Mouse (Mus musculus) neural tube, embryonic 14.5 days (tissue): ENCODE measurements around the gene Tmem132c. TPM values are rescaled to one million over a fixed set of nuclear protein-coding genes. Genes with fewer than 3 reads are reported as not detected.
"Not testable (repeated sequence)": the region's sequence is repeated elsewhere in the genome, so short reads cannot be mapped to it uniquely, and the experiment has no call there.

Experiments used
- ATAC-seq: fragments of 200-750 bp; cut with Nextera tagmentation; 2 replicates; pipeline ENCODE4 v1.8.0; 2017; ENCODE audit warnings: low read depth, mild to moderate bottlenecking, moderate TSS enrichment, moderate library complexity
- H3K27ac ChIP-seq: fragments of 300-500 bp; sonication (generic); 2 replicates; pipeline ENCODE4 v1.5.1; 2014; ENCODE audit warnings: low read depth, mild to moderate bottlenecking, control low read depth, low read length, moderate library complexity, mixed read lengths
- H3K27me3 ChIP-seq: fragments of 300-500 bp; sonication (generic); 2 replicates; pipeline ENCODE4 v1.6.1; 2014; ENCODE audit warnings: low read length; ENCODE audit not compliant: control insufficient read depth, insufficient read depth
- H3K36me3 ChIP-seq: fragments of 300-500 bp; sonication (generic); 2 replicates; pipeline ENCODE4 v1.6.1; 2014; ENCODE audit warnings: low read length, mixed read lengths; ENCODE audit not compliant: control insufficient read depth, insufficient read depth
- H3K4me1 ChIP-seq: fragments of 300-500 bp; sonication (generic); 2 replicates; pipeline ENCODE4 v1.6.1; 2014; ENCODE audit warnings: low read length; ENCODE audit not compliant: control insufficient read depth, insufficient read depth
- H3K4me2 ChIP-seq: fragments of 300-500 bp; sonication (generic); 2 replicates; pipeline ENCODE4 v1.6.1; 2014; ENCODE audit warnings: mild to moderate bottlenecking, low read depth, low read length, control low read depth
- H3K4me3 ChIP-seq: fragments of 300-500 bp; sonication (generic); 2 replicates; pipeline ENCODE4 v1.5.1; 2014; ENCODE audit warnings: low read depth, low read length, control low read depth, mixed read lengths
- H3K9ac ChIP-seq: fragments of 300-500 bp; sonication (generic); replicated peaks from 2 replicates; pipeline ENCODE4 v1.6.1; 2014; ENCODE audit warnings: low read depth, mild to moderate bottlenecking, control low read depth, low read length, mixed read lengths
- H3K9me3 ChIP-seq: fragments of 300-500 bp; sonication (generic); 2 replicates; pipeline ENCODE4 v1.6.1; 2016; ENCODE audit warnings: low read length; ENCODE audit not compliant: control insufficient read depth
- WGBS: fragments of 180-500 bp; shearing (Covaris S2); extraction: QIAGEN DNeasy Blood & Tissue Kit; methylation state at CpG from one replicate; pipeline ENCODE4 v1.1.7; 2014; 5-methylcytosine and 5-hydroxymethylcytosine counted together
- polyA plus RNA-seq: library from polyadenylated mRNA; unstranded; fragments of >200 nt; fragmentation: Nextera tagmentation; extraction: Ambion mirVana; gene quantifications from 2 replicates; pipeline ENCODE4 v1.2.1, GENCODE M21; 2014

Tmem132c gene
- polyA plus RNA-seq, 1 experiment from 2014 or later = 9.4 TPM

GRCm38 (mm10) chr5:127347053-127347748 is 105.6 kb downstream of the Tmem132c start:
- H3K9ac ChIP-seq = no peak overlapping the region
- no peak overlapping the region for H3K4me3 ChIP-seq
- H3K27ac ChIP-seq = no peak overlapping the region
- H3K4me2 ChIP-seq = no peak overlapping the region
- no peaks in the 10 kb centered on the region for H3K36me3 ChIP-seq
- no peaks in the 10 kb centered on the region for H3K9me3 ChIP-seq
- H3K4me1 ChIP-seq = peaks cover 9% of the 10 kb centered on the region; the same call in 1 of the 2 replicates
- peak; percentile 58; the same call in 1 of the 2 replicates for ATAC-seq
- WGBS = 28% methylated on average over 12 of the region's 12 CpGs
- H3K27me3 ChIP-seq = no peaks in the 10 kb centered on the region

DNA sequence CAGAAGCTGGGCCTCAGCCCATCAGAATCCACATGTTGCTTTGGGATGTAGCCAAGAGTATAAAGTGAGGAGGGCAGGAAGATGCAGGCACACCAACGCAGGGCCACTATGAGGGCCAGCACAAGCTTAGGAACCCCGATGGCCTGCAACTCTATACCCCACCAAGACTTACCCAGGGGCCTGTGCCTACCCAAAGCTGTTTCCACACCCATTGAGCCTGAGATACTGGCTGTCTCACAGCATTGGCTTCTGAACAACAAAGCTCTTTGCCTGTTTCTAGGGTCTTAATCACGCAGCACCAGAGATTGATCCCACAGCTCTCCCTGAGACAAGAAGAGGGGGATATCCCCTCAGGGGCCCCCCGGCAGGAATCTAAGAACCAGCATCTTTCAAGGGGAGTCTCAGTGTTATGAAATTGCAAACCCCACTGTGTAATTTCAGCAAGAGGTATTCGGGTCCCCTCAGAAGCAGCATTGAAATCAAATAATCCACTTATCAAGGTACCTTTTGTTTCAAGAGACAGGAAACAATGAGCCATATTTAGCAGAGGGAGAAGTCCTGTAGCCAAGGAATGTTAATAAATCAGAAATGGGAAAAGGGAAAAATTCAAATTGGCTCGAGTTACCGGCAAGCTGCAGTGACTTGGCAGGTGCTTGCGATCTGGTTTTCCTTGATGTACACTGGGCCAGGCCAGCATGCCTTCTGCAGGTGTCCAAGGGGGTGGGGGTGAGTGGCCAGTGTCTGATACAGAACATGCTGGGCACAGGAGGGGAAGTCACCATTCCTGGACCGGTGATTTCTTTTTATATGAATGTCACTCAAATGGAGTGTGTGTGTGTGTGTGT is 107.8 kb downstream of the Tmem132c start:
- no peaks in the 10 kb centered on the region for H3K27me3 ChIP-seq
- no peak for ATAC-seq
- no peak overlapping the region for H3K4me3 ChIP-seq
- H3K9ac ChIP-seq = no peak overlapping the region
- H3K4me2 ChIP-seq = no peak overlapping the region
- no peaks in the 10 kb centered on the region for H3K36me3 ChIP-seq
- WGBS = 61% methylated on average over 9 of the region's 9 CpGs
- H3K27ac ChIP-seq = no peak overlapping the region
- H3K9me3 ChIP-seq = no peaks in the 10 kb centered on the region
- H3K4me1 ChIP-seq = peaks cover 9% of the 10 kb centered on the region; the same call in 1 of the 2 replicates

DNA sequence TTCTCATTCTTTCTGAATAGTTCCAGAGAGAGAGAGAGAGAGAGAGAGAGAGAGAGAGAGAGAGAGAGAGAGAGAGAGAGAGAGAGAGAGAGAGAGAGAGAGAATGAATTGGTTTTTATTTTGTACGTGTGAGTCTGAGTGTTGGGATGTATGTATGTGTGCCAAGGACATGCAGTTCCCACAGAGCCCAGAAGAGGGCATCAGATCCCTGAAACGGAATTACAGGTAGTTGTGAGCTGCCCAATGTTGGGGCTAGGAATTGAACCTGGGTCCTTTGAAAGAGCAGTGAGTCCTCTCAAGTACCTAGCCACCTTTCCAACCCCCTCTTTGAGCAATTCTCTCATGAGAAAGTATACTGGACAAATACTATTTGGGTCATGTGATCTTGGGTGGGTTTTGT is 111.4 kb downstream of the Tmem132c start:
- 86% methylated on average over 2 of the region's 2 CpGs for WGBS
- Histone ChIP-seq H3K27ac (no peak overlapping the region), H3K9me3 (no peaks in the 10 kb centered on the region), H3K9ac (no peak overlapping the region), H3K4me1 (0 out of 2 replicates have a peak, but pooled peaks cover 5% of the 10 kb centered on the region), H3K27me3 (no peaks in the 10 kb centered on the region), H3K36me3 (no peaks in the 10 kb centered on the region), H3K4me2 (no peak overlapping the region), H3K4me3 (no peak overlapping the region)
- ATAC-seq = no peak

DNA sequence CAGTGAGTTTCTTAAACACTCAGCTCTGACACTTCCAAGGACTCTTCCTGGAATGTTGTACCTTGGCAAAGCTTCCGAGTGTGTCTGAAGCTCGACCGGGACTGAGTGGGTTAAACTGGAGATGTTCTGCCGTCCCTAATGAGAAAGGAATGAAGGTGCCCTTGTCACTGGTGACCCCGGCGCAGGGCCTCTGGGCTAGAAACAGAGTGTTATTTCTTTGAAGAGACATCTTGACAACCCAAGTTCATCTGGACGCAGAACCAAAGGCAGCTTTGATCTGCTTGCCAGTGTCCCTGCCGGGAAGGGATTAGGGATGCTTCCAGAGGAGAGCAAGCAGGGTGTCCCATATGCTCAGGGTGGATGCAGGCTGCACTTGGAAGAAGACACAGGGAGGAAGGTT is 114.2 kb downstream of the Tmem132c start:
- no peaks in the 10 kb centered on the region for H3K4me1 ChIP-seq
- no peaks in the 10 kb centered on the region for H3K36me3 ChIP-seq
- no peak overlapping the region for H3K9ac ChIP-seq
- H3K27ac ChIP-seq = no peak overlapping the region
- no peak for ATAC-seq
- H3K4me3 ChIP-seq = no peak overlapping the region
- H3K9me3 ChIP-seq = no peaks in the 10 kb centered on the region
- 45% methylated on average over 8 of the region's 8 CpGs for WGBS
- no peak overlapping the region for H3K4me2 ChIP-seq
- H3K27me3 ChIP-seq = no peaks in the 10 kb centered on the region

DNA sequence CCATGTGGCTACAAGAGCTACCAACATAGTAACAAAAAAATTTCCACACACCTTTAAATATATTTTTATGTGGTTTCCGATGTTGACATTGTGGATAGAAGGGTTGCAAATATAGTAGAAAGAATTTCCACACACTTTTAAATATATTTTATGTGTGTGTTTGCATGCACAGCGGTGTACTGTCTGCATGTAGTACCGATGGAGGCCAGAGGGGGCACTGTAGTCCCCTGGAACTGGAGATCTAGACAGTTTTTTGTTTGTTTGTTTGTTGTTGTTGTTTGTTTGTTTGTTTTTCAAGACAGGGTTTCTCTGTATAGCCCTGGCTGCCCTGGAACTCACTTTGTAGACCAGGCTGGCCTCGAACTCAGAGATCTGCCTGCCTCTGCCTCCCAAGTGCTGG is 116.3 kb downstream of the Tmem132c start:
- H3K36me3 ChIP-seq, ATAC-seq, H3K27me3 ChIP-seq, H3K4me3 ChIP-seq, H3K27ac ChIP-seq, H3K4me2 ChIP-seq, H3K4me1 ChIP-seq, H3K9me3 ChIP-seq, H3K9ac ChIP-seq: not testable (repeated sequence)
- 92% methylated on average over 4 of the region's 4 CpGs for WGBS

DNA sequence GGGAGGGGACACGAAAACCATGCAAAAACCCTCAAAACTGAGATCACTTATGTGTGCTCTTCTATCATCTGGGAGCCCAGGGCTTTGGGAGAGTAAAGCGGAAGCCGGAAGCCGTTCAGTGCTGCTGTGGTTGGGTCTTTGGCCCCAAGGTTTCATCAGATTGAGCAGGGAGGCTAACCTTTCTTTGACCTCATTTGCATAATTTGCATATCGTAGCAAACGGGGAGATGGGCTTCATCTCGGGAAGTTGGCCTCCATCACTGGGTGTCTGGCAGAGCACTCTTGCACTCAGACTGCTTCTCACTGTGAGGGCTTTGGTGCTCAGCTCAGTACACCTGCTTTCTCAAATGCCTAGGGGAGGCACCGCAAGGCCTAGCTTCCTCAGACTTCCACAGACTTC is 119.5 kb downstream of the Tmem132c start:
- 59% methylated on average over 8 of the region's 8 CpGs for WGBS
- no peak for ATAC-seq
- H3K4me2 ChIP-seq = no peak overlapping the region
- no peaks in the 10 kb centered on the region for H3K36me3 ChIP-seq
- H3K9me3 ChIP-seq = 0 out of 2 replicates have a peak, but pooled peaks cover 2% of the 10 kb centered on the region
- no peaks in the 10 kb centered on the region for H3K27me3 ChIP-seq
- no peak overlapping the region for H3K27ac ChIP-seq
- H3K9ac ChIP-seq = no peak overlapping the region
- H3K4me1 ChIP-seq = no peaks in the 10 kb centered on the region
- no peak overlapping the region for H3K4me3 ChIP-seq

DNA sequence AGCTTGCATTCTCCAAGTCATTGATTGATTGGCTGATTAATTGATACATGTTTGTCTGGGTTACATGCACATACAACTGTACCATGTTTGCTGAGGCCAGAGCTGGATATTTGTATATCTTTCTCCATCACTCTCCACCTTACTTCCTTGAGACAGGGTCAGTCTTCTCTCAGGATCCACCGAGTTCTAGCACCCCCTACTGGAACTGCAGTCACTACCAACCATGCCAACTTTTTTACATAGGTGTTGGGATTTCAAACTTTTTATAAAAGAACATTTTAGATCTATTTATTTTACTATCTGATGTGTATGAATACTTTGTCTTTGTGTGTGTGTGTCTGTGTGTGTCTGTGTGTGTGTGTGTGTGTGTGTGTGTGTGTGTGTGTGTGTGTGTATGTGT is 123.5 kb downstream of the Tmem132c start:
- H3K4me3 ChIP-seq = no peak overlapping the region
- WGBS = 18% methylated on average over 1 of the region's 1 CpGs
- no peak overlapping the region for H3K4me2 ChIP-seq
- no peaks in the 10 kb centered on the region for H3K36me3 ChIP-seq
- no peak overlapping the region for H3K9ac ChIP-seq
- H3K4me1 ChIP-seq = no peaks in the 10 kb centered on the region
- 0 out of 2 replicates have a peak, but pooled peaks cover 3% of the 10 kb centered on the region for H3K9me3 ChIP-seq
- ATAC-seq = no peak
- H3K27ac ChIP-seq = no peak overlapping the region
- no peaks in the 10 kb centered on the region for H3K27me3 ChIP-seq

DNA sequence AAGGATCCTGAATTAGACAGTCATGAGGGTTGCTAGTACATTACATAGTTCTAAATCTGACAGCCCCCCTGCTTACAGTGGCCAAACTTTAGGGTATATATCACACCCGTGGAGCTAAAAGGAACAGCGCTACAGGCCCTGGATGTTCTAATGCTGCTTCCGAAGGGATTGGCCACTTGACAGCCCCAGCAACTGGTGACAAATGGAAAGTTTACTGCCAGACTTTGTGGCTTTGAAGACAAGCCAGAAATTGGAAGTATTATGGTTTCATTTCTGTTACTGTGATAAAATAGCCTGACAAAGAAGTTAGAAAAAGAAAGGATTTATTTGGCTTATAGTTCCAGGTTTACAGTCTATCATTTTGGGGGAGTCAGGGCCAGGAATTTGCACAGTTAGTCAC is 126.6 kb downstream of the Tmem132c start:
- no peaks in the 10 kb centered on the region for H3K36me3 ChIP-seq
- no peak overlapping the region for H3K9ac ChIP-seq
- 93% methylated on average over 3 of the region's 3 CpGs for WGBS
- no peak for ATAC-seq
- no peak overlapping the region for H3K27ac ChIP-seq
- H3K27me3 ChIP-seq = no peaks in the 10 kb centered on the region
- H3K4me1 ChIP-seq = no peaks in the 10 kb centered on the region
- H3K4me3 ChIP-seq = no peak overlapping the region
- H3K4me2 ChIP-seq = no peak overlapping the region
- H3K9me3 ChIP-seq = 0 out of 2 replicates have a peak, but pooled peaks cover 3% of the 10 kb centered on the region

DNA sequence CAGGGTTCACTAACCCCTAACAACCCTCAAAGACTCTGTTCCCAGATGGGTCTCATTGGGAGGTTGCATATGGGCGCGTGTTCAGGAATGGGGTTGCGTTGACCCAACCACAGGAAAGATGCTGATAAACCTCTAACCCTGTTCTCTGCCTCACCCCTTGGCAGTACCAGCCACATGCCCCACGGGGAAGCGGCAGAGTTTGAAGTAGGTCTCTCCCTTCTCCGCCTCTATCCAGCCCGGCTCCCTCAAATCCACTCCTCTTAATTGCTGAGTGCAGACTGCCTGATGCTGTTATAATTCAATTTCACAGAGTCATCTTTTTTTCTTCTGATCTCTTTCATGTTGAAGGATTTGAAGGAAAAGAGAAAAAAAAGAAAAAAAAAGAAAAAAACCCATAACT is 128.2 kb downstream of the Tmem132c start:
- no peaks in the 10 kb centered on the region for H3K27me3 ChIP-seq
- no peak overlapping the region for H3K4me2 ChIP-seq
- 73% methylated on average over 7 of the region's 7 CpGs for WGBS
- H3K27ac ChIP-seq = no peak overlapping the region
- ATAC-seq = no peak
- no peak overlapping the region for H3K9ac ChIP-seq
- H3K4me3 ChIP-seq = no peak overlapping the region
- H3K36me3 ChIP-seq = no peaks in the 10 kb centered on the region
- H3K9me3 ChIP-seq = 0 out of 2 replicates have a peak, but pooled peaks cover 3% of the 10 kb centered on the region
- H3K4me1 ChIP-seq = no peaks in the 10 kb centered on the region
